Mouse (Mus musculus): Measurements from ENCODE around the gene Snrpa1.

- TF ChIP-seq CTCF (IDR thresholded peaks at IDR 0.05; ENCODE audit: low read depth, low read length) (no peak), POLR2A (IDR thresholded peaks at IDR 0.05; ENCODE audit: borderline replicate concordance, low read depth, low read length) (no peak)
Observed at GRCm38 (mm10) chr7:66101866-66102265, 43.1 kb downstream of the Snrpa1 start.

Measured in bone marrow macrophage, adult 2 months (primary cell).